Mouse (Mus musculus) lung, postnatal 0 days (tissue): ENCODE measurements around the gene Pprc1. TPM values are rescaled to one million over a fixed set of nuclear protein-coding genes. Genes with fewer than 3 reads are reported as not detected.

Experiments used
- ATAC-seq: fragments of 200-750 bp; cut with Nextera tagmentation; 2 replicates; pipeline ENCODE4 v1.8.0; 2017; ENCODE audit warnings: moderate library complexity
- DNase-seq: peaks from one replicate; pipeline ENCODE4 v3.0.0-alpha.2; 2016; ENCODE audit warnings: low spot score
- H3K27ac ChIP-seq: fragments of 300-500 bp; sonication (generic); 2 replicates; pipeline ENCODE4 v1.5.1; 2014; ENCODE audit warnings: antibody characterized with exemption, mild to moderate bottlenecking, low read length, mixed read lengths
- H3K27me3 ChIP-seq: fragments of 300-500 bp; sonication (generic); replicated peaks from 2 replicates; pipeline ENCODE4 v1.6.1; 2014; ENCODE audit warnings: low read length, mixed read lengths; ENCODE audit not compliant: insufficient read depth
- H3K36me3 ChIP-seq: fragments of 300-500 bp; sonication (generic); 2 replicates; pipeline ENCODE4 v1.6.1; 2014; ENCODE audit warnings: low read length, mixed read lengths; ENCODE audit not compliant: insufficient read depth
- H3K4me1 ChIP-seq: fragments of 300-500 bp; sonication (generic); 2 replicates; pipeline ENCODE4 v1.6.1; 2014; ENCODE audit warnings: antibody characterized with exemption, low read depth, low read length, mixed read lengths; ENCODE audit not compliant: insufficient read depth
- H3K4me2 ChIP-seq: fragments of 300-500 bp; sonication (generic); replicated peaks from 2 replicates; pipeline ENCODE4 v1.6.1; 2014; ENCODE audit warnings: low read depth, mild to moderate bottlenecking, low read length, moderate library complexity, mixed read lengths
- H3K4me3 ChIP-seq: fragments of 300-500 bp; sonication (generic); 2 replicates; pipeline ENCODE4 v1.5.1; 2014; ENCODE audit warnings: low read depth, low read length
- H3K9ac ChIP-seq: fragments of 300-500 bp; sonication (generic); replicated peaks from 2 replicates; pipeline ENCODE4 v1.6.1; 2014; ENCODE audit warnings: low read depth, mild to moderate bottlenecking
- H3K9me3 ChIP-seq: fragments of 300-500 bp; sonication (generic); 2 replicates; pipeline ENCODE4 v1.6.1; 2016; ENCODE audit warnings: low read length, mixed read lengths
- CTCF ChIP-seq: IDR thresholded peaks from 2 replicates; pipeline ENCODE4 v1.5.1; 2016; ENCODE audit warnings: antibody characterized with exemption, mild to moderate bottlenecking
- EP300 ChIP-seq: IDR thresholded peaks from 2 replicates; pipeline ENCODE4 v1.6.1; 2016; ENCODE audit warnings: antibody characterized with exemption, mild to moderate bottlenecking, control low read depth
- WGBS: fragments of 180-500 bp; shearing (Covaris S2); extraction: QIAGEN DNeasy Blood & Tissue Kit; methylation state at CpG from one replicate; pipeline ENCODE4 v1.1.7; 2014; 5-methylcytosine and 5-hydroxymethylcytosine counted together
- polyA plus RNA-seq: library from polyadenylated mRNA; unstranded; fragments of >200 nt; fragmentation: Nextera tagmentation; extraction: Ambion mirVana; gene quantifications from 2 replicates; pipeline ENCODE4 v1.2.1, GENCODE M21; 2015

Pprc1 gene
- polyA plus RNA-seq, 1 experiment from 2014 or later = 6.0 TPM

DNA sequence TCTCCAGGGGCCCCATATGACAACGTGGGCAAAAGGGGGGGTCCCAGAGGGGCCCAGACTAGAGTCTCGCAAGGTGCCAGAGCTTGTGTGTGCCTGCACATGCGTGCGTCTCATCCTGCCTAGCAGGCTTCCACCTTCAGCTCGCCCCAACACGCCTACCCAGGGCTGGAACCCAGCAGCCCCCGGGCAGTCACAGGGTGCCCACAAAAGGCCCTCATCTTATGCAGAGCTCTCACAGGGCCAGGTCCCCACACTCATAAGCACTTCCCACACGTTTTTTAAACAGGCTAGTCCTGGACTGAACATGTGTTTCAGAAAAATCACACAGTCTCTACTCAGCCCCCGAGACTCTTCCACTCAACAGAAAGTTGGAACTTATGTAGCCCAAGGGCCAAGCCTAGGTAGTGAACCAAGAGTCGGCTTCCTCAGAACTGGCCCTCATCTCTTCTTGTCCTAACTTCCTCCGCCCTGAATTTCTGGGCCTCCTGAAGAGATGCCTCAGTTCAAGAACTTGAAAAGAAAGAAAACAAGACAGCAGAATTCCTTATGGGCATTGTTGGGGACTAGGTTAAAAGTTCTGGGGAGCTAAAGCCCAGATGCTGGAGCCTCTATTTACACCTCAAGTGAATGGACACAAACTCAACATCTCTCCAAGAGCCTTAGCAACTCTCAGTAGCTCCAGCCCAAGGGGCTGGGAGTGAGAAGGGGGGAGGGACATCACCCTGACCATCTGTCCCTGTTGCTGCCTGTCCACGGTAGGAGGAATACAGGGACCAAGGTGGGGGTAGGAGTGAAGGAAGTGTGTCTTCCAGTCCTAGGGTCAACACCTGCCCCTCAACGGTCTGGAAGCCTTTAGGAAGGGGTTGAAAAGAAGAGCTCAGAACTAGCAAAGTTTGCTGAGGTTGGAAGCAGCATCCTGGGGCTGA, 6.5 kb upstream of the Pprc1 start:
- TF ChIP-seq EP300 (no peak), CTCF (no peak)
- ATAC-seq (no peak), DNase-seq (no peak)
- no peaks in the 10 kb centered on the region for H3K9me3 ChIP-seq
- no peaks in the 10 kb centered on the region for H3K27me3 ChIP-seq
- peak overlapping the region; percentile 75 for H3K9ac ChIP-seq
- H3K27ac ChIP-seq = peak overlapping the region; percentile 90
- WGBS = 3% methylated on average over 13 of the region's 13 CpGs
- H3K36me3 ChIP-seq = peaks cover 29% of the 10 kb centered on the region
- peaks cover 42% of the 10 kb centered on the region; the same call in 1 of the 2 replicates for H3K4me1 ChIP-seq
- peak overlapping the region; percentile 59 for H3K4me3 ChIP-seq
- H3K4me2 ChIP-seq = peak overlapping the region; percentile 83

- ATAC-seq (peak; percentile 16; the same call in 1 of the 2 replicates), DNase-seq (no peak)
- H3K9me3 ChIP-seq = no peaks in the 10 kb centered on the region
- H3K27me3 ChIP-seq = no peaks in the 10 kb centered on the region
- H3K4me1 ChIP-seq = peaks cover 49% of the 10 kb centered on the region; the same call in 1 of the 2 replicates
- peak overlapping the region; percentile 83 for H3K4me2 ChIP-seq
- H3K27ac ChIP-seq = peak overlapping the region; percentile 90
- H3K36me3 ChIP-seq = peaks cover 22% of the 10 kb centered on the region
- peak overlapping the region; percentile 59 for H3K4me3 ChIP-seq
- WGBS = 0% methylated on average over 8 of the region's 17 CpGs
- TF ChIP-seq CTCF = no peak
- no peak for TF ChIP-seq EP300
- H3K9ac ChIP-seq = peak overlapping the region; percentile 75
Measured at GRCm38 (mm10) chr19:46038851-46039260, 5.8 kb upstream of the Pprc1 start.

- peak overlapping the region; percentile 83 for H3K4me2 ChIP-seq
- H3K27me3 ChIP-seq = no peaks in the 10 kb centered on the region
- peaks cover 53% of the 10 kb centered on the region; the same call in 1 of the 2 replicates for H3K4me1 ChIP-seq
- DNase-seq (peak; percentile 97), ATAC-seq (peak; percentile 86)
- H3K27ac ChIP-seq = peak overlapping the region; percentile 90
- H3K4me3 ChIP-seq = peak overlapping the region; percentile 59
- 5% methylated on average over 13 of the region's 30 CpGs for WGBS
- H3K9ac ChIP-seq = peak overlapping the region; percentile 75
- TF ChIP-seq EP300 (no peak), CTCF (no peak; the same call in 1 of the 2 replicates)
- H3K9me3 ChIP-seq = no peaks in the 10 kb centered on the region
- peaks cover 16% of the 10 kb centered on the region for H3K36me3 ChIP-seq
Measured at GRCm38 (mm10) chr19:46039478-46039877, 5.2 kb upstream of the Pprc1 start.

- Histone ChIP-seq H3K27ac (peak overlapping the region; percentile 90), H3K4me2 (peak overlapping the region; percentile 83), H3K9ac (peak overlapping the region; percentile 75; the same call in 1 of the 2 replicates), H3K27me3 (no peaks in the 10 kb centered on the region), H3K4me3 (peak overlapping the region; percentile 59; the same call in 1 of the 2 replicates), H3K4me1 (peaks cover 53% of the 10 kb centered on the region; the same call in 1 of the 2 replicates), H3K36me3 (peaks cover 7% of the 10 kb centered on the region; the same call in 1 of the 2 replicates), H3K9me3 (no peaks in the 10 kb centered on the region)
- TF ChIP-seq EP300 = no peak
- no peak for TF ChIP-seq CTCF
- DNase-seq = peak; percentile 19
- 29% methylated on average over 14 of the region's 14 CpGs for WGBS
- ATAC-seq = no peak
Measured at GRCm38 (mm10) chr19:46040149-46040902, 4.4 kb upstream of the Pprc1 start.

- DNase-seq (no peak), ATAC-seq (no peak)
- no peaks in the 10 kb centered on the region for H3K27me3 ChIP-seq
- TF ChIP-seq CTCF (no peak), EP300 (no peak)
- H3K36me3 ChIP-seq = no peaks in the 10 kb centered on the region
- peak overlapping the region; percentile 95 for H3K4me3 ChIP-seq
- H3K9ac ChIP-seq = 0 out of 2 replicates have a peak overlapping the region, but pooled peaks have one; percentile 23
- 6% methylated on average over 7 of the region's 7 CpGs for WGBS
- peak overlapping the region; percentile 66 for H3K27ac ChIP-seq
- peak overlapping the region; percentile 93 for H3K4me2 ChIP-seq
- peaks cover 56% of the 10 kb centered on the region; the same call in 1 of the 2 replicates for H3K4me1 ChIP-seq
- no peaks in the 10 kb centered on the region for H3K9me3 ChIP-seq
Measured at GRCm38 (mm10) chr19:46041299-46041932, 3.3 kb upstream of the Pprc1 start.
